Mouse (Mus musculus) heart, adult 2 months (tissue): ENCODE results near the gene Fat3.

Source experiments
- CTCF ChIP-seq: fragments of 200-600 bp; IDR thresholded peaks from 2 replicates; pipeline ENCODE4 v1.8.1; 2022; ENCODE audit warnings: antibody characterized with exemption, mild to moderate bottlenecking, moderate library complexity
- EP300 ChIP-seq: fragments of 200-500 bp; IDR thresholded peaks from 2 replicates; pipeline ENCODE4 v1.6.1; 2011; ENCODE audit warnings: low read depth, low read length, control low read depth; ENCODE audit not compliant: insufficient read depth
- POLR2A ChIP-seq: fragments of 200-500 bp; IDR thresholded peaks from 2 replicates; pipeline ENCODE4 v1.6.1; 2011; ENCODE audit warnings: mild to moderate bottlenecking, low read depth, low read length, control low read depth; ENCODE audit not compliant: insufficient read depth

DNA sequence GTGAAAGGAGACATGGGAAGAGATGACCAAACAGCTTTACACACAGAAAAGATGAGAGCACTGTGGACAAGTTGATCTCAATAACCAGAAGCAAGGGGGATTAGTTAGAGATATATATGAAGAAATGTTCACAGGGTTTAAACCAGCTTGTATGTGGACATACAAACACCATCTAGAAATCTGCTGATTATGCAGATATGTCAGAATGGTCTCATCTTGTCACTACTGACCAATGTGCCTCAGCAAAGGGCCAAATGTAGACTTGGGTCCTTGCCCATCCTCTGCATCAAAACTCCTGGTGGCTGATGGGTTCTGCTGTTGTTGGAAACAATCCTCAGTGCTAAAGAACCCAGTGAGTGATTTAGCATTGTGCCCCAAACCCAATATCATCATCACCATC lies 113.6 kb downstream of the Fat3 start:
- TF ChIP-seq CTCF, result no peak
- no peak for TF ChIP-seq POLR2A
- TF ChIP-seq EP300, result no peak
